Mouse (Mus musculus): ENCODE measurements around the gene Cdh13.

Cdh13 gene

GRCm38 (mm10) chr8:118446516-118446915, 163.0 kb downstream of the Cdh13 start:
- DNase-seq (ENCODE audit: low spot score in 2 of 2) = no peak

GRCm38 (mm10) chr8:118448011-118448410, 164.5 kb downstream of the Cdh13 start:
- DNase-seq (ENCODE audit: low spot score in 2 of 2) = no peak

DNA sequence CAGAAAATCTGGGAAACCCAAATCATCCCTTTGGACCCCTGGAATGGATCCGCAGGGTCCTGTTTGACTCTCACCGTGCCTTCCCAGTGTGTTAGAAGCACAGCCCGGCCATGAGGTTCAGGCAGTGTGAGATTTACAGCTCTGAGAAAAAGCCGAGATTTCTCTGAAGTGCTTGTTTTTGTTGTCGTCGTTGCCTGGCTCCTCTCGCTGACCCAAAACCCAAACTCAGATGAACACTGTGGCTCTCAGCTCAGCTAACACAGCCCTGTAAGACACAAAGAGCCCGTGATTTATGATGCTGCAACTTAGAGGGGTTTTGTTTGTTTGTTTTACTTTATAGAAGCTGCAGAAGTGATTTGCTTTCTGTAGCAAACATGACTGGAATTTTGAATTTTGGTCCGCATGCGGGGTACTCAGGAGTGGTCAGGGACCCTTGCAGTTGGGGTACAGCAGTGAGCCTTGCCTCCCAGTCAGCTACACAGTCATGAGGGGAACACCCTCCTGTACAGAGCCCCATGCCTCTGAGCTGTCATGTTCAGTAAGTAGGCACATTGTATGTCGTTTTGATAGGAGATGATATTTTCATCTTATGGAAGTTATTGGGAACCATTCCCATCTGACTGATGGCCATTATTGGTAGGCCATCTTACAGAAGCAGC, 169.0 kb downstream of the Cdh13 start:
- no peak for DNase-seq (ENCODE audit: low spot score in 2 of 2)

- DNase-seq (ENCODE audit: low spot score in 2 of 2) = no peak
Observed at GRCm38 (mm10) chr8:118455245-118455644, 171.7 kb downstream of the Cdh13 start.

GRCm38 (mm10) chr8:118465330-118465948, 181.9 kb downstream of the Cdh13 start:
- no peak for DNase-seq (ENCODE audit: low spot score in 2 of 2)

- no peak for DNase-seq (ENCODE audit: low spot score in 2 of 2)
Observed at GRCm38 (mm10) chr8:118477587-118477986, 194.1 kb downstream of the Cdh13 start.

DNA sequence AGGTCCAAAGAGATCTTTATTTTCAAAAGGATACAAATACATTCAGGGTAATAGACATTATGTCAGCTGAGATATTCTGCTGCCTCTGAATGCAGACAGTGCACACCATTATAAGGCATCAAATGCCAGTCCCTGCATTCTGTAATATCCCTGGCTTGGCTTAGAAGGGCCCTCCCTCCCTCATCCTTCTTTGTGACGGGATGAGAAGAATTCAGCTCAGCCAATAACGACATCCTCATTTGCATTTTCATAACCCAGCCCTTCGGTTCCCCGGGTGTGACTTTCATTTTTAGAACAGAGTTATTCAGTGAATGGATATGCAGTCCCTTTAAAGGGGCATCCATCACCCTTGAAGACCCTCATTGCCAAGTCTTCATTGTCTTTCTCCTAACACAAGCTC, 205.2 kb downstream of the Cdh13 start:
- DNase-seq (ENCODE audit: low spot score in 2 of 2) = no peak

DNA sequence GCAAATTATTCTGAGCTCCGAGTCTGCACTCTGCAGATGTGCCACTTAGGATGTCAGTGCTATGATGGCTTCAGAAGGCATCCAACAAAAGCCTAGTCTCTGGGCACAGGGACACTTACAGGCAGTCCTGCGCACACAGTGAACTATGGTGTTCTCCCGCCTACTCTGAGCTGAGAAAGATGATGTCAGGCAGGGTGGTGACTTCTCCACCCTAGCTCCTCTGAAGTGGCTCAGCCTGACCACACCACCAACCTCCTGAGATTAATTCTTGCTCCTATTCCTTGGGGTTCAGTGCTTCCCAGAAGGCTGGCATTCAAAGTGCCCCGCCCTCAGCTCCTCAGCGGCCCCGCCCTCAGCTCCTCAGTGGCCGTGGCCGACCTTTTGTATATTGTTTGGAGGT, 219.0 kb downstream of the Cdh13 start:
- DNase-seq (ENCODE audit: low spot score in 2 of 2) = no peak

DNA sequence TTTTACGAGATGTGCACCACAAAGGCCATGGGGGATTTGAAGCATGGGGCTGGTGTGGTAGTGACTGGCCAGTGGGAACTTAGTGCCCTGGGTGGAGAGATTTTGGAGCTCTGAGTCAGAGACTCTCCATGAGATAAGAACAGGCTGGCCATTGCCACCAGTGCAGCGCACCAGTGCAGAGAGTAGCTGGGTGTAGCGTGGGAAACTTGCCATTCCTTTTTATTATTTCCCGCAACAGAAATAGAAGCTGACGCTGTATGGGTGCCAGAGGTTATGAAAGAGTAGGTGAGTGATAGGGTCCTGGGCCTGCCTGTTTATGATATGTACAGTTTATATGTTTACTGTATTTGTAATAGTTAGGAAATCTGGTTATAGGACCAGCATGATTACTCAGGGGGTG, 225.9 kb downstream of the Cdh13 start:
- no peak for DNase-seq (ENCODE audit: low spot score in 2 of 2)

GRCm38 (mm10) chr8:118513259-118513658, 229.7 kb downstream of the Cdh13 start:
- no peak for DNase-seq (ENCODE audit: low spot score in 2 of 2)

GRCm38 (mm10) chr8:118515616-118516015, 232.1 kb downstream of the Cdh13 start:
- DNase-seq (ENCODE audit: low spot score in 2 of 2) = no peak

- no peak for DNase-seq (ENCODE audit: low spot score in 2 of 2)
Observed at GRCm38 (mm10) chr8:118517071-118517470, 233.5 kb downstream of the Cdh13 start.

GRCm38 (mm10) chr8:118518030-118518741, 234.7 kb downstream of the Cdh13 start:
- peak in 1 of 2 experiments; percentile 52 for DNase-seq (ENCODE audit: low spot score in 2 of 2)

DNA sequence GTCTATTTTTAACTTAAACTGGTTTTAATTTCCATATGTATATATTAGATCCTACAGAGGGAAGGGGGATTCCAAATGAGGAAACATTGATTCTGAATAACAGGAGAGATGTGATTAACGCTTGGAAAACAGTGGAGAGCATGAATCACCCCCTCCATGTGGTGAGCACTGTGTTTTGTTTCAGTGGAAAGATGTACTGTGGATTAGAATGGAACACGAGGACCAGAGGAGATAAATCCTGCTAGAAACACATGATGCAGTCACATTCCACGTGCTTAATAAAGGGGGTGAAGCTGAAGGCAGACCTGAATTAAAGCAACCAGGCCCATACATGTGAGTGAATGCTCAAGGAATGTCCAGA, 235.2 kb downstream of the Cdh13 start:
- DNase-seq (ENCODE audit: low spot score in 2 of 2) = no peak

DNA sequence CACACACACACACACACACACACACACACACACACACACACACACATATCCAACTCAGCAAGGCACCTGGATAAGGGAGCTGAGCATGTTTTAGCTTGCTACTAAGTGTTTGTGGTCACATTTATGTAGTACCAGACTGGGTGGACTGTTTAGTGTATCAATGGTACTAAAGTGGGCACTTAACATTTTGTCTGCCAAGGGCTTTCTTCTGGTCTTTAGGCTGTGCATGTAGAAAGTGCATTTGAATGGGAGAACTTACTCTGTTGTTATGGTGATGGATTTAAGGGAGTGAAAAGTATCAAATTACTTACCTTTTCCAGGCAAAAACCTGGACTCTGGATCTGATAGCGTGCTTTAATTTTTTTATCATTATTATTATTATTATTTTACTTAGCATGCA, 240.4 kb downstream of the Cdh13 start:
- DNase-seq (ENCODE audit: low spot score in 2 of 2) = no peak

GRCm38 (mm10) chr8:118538816-118539558, 255.5 kb downstream of the Cdh13 start:
- DNase-seq (ENCODE audit: low spot score in 2 of 2) = no peak

- DNase-seq (ENCODE audit: low spot score in 2 of 2) = no peak
Observed at GRCm38 (mm10) chr8:118539559-118539819, 256.0 kb downstream of the Cdh13 start.

GRCm38 (mm10) chr8:118539941-118540340, 256.4 kb downstream of the Cdh13 start:
- DNase-seq (ENCODE audit: low spot score in 2 of 2) = no peak

- no peak for DNase-seq (ENCODE audit: low spot score in 2 of 2)
Observed at GRCm38 (mm10) chr8:118552397-118552796, 268.9 kb downstream of the Cdh13 start.

DNA sequence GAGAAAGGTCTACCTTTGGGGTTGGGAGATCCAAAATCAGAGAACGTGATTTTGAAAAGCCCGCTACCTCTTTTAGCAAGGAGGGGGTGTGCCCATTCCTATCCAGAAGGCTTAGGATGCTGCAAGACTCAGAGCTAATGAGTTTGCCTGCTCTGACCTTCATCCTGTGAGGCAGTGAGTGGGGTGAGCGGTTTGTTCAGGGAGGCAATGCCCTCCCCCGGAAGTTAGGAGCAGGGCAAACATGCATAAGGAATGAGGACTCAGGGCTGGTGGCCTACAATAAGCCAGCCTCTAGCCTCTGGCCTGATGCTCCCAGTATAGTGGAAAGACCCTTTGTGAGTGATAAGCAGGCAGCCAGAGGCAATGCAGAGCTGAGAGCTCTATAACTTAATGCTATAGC, 269.3 kb downstream of the Cdh13 start:
- no peak for DNase-seq (ENCODE audit: low spot score in 2 of 2)

DNA sequence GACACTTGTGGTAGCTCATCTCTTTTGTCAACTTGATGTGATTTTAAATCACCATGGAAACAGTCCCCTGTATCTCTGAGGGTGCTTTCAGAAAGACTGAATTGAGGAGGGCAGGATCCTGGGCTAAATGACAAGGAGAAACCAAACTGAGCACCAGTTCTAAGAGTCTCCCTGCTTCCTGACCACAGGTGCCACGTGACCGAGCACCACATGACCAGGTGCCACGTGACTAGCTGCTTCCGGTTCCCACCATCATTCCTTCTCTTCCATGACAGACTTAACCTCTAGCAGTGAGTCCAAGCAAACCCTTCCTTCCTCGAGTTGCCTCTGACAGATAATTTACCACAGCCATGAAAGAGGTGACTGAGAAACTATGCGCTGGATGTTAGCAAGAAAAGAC, 280.5 kb downstream of the Cdh13 start:
- no peak for DNase-seq (ENCODE audit: low spot score in 2 of 2)

- no peak for DNase-seq (ENCODE audit: low spot score in 2 of 2)
Observed at GRCm38 (mm10) chr8:118565186-118565585, 281.7 kb downstream of the Cdh13 start.

All from left cerebral cortex, adult 9 months (tissue).